ENCODE assay signal across 9 mouse cellular contexts in genomic region chr7:128462406-128462805, GRCm38 (mm10). TPM values are rescaled to one million over a fixed set of nuclear protein-coding genes. Genes with fewer than 3 reads are reported as not detected.
DNase-seq lines count a peak whose midpoint lies in the region; ATAC-seq and TF ChIP-seq lines count a peak whose summit lies in the region.
"Had no signal": no experiment of that assay in that cellular context is flagged by ENCODE, and none has a peak within 500 bp of the region (broad histone marks: within the 10 kb centered on the region; RNA-seq: fewer than 3 reads in every experiment).

No protein-coding gene starts in this region.

- H3K36me3 ChIP-seq in thymus, adult 2 months (ENCODE audit: control insufficient read depth, insufficient read depth, low read length) = no peaks in the 10 kb centered on the region
- no peaks in the 10 kb centered on the region for H3K36me3 ChIP-seq in intestine, embryonic 15.5 days

- peaks cover 3% of the 10 kb centered on the region; the same call in 1 of the 2 replicates for H3K4me1 ChIP-seq in thymus, adult 2 months (replicated peaks; ENCODE audit: control insufficient read depth, insufficient read depth, low read length)
- H3K4me1 ChIP-seq in intestine, embryonic 15.5 days (replicated peaks) = peaks cover 10% of the 10 kb centered on the region; the same call in 1 of the 2 replicates

- no peak overlapping the region for H3K4me3 ChIP-seq in thymus, adult 2 months (ENCODE audit: control insufficient read depth, insufficient read depth, low read length)
- H3K4me3 ChIP-seq in intestine, embryonic 15.5 days (replicated peaks) = peak overlapping the region; percentile 67

- no peak for TF ChIP-seq CTCF in thymus, adult 2 months (IDR thresholded peaks at IDR 0.05; ENCODE audit: borderline replicate concordance, control insufficient read depth, extremely low read depth, insufficient read depth, low read length, poor library complexity)

- H3K9me3 ChIP-seq in intestine, embryonic 15.5 days = no peaks in the 10 kb centered on the region

- peak overlapping the region; percentile 51; the same call in 1 of the 2 replicates for H3K9ac ChIP-seq in intestine, embryonic 15.5 days

- no peak for ATAC-seq in intestine, embryonic 15.5 days
- ATAC-seq in erythroid progenitor cell, adult 5-6 weeks (replicated peaks; ENCODE audit: low FRiP score, poor library complexity, severe bottlenecking) = no peak
- no peak for ATAC-seq in granulocyte monocyte progenitor cell, adult 5-6 weeks (replicated peaks; ENCODE audit: poor library complexity, severe bottlenecking)

- WGBS in thymus, adult 2 months = 74% methylated on average over 5 of the region's 5 CpGs
- WGBS in intestine, embryonic 15.5 days = 71% methylated on average over 5 of the region's 5 CpGs

- no peak overlapping the region for H3K27ac ChIP-seq in thymus, adult 2 months (ENCODE audit: control insufficient read depth, insufficient read depth, low read length)
- no peak overlapping the region for H3K27ac ChIP-seq in intestine, embryonic 15.5 days

- peak; percentile 20 for DNase-seq in cerebellum, adult 8-10 months
- DNase-seq in cerebellum, postnatal 25 days = no peak
- peak; percentile 5 to 6 for DNase-seq in thymus, postnatal 10 days (ENCODE audit: low spot score in 2 of 2)
- DNase-seq in thymus, adult 2 months = no peak
- peak; percentile 41 for DNase-seq in naive thymus-derived CD4-positive, alpha-beta T cell, adult 2 months (ENCODE audit: low read depth)

- TF ChIP-seq POLR2A in thymus, adult 2 months (IDR thresholded peaks at IDR 0.05; ENCODE audit: control insufficient read depth, extremely low read depth, insufficient read depth, low read length, poor library complexity) = no peak

- H3K27me3 ChIP-seq in thymus, adult 2 months (ENCODE audit: control insufficient read depth, insufficient read depth, low read length) = no peaks in the 10 kb centered on the region
- no peaks in the 10 kb centered on the region for H3K27me3 ChIP-seq in intestine, embryonic 15.5 days (replicated peaks)
- H3K27me3 ChIP-seq: Patski had no signal

- peak overlapping the region; percentile 86 for H3K4me2 ChIP-seq in intestine, embryonic 15.5 days (replicated peaks)

RNA-seq across cellular contexts. Expression of gene Tial1, which starts 0.9 kb away (rescaled TPM):
- polyA plus RNA-seq in thymus, adult 2 months (2012; rRNA removed) = 43.8 and 54.6 TPM in 2 replicates
- polyA plus RNA-seq in intestine, embryonic 15.5 days (2015; fragmentation: Nextera tagmentation; extraction: Ambion mirVana) = 19.9 and 24.2 TPM in 2 replicates
- 249 and 259 TPM in 2 replicates for total RNA-seq in erythroid progenitor cell, adult 5-6 weeks (2015; ENCODE audit: low replicate concordance)
- 89.1 and 150 TPM in 2 replicates for total RNA-seq in erythroid progenitor cell, adult 5-6 weeks (2017; ENCODE audit: low replicate concordance)
- total RNA-seq in granulocyte monocyte progenitor cell, adult 5-6 weeks (2014; fragmentation: Nextera tagmentation) = 157 TPM in 2 replicates
- total RNA-seq in granulocyte monocyte progenitor cell, adult 5-6 weeks (2017) = 66.7 and 68.0 TPM in 2 replicates

RNA-seq across cellular contexts. Expression of gene Rgs10, which starts 43.8 kb away (rescaled TPM):
- 62.5 and 71.8 TPM in 2 replicates for polyA plus RNA-seq in thymus, adult 2 months (2012; rRNA removed)
- 26.4 and 30.5 TPM in 2 replicates for polyA plus RNA-seq in intestine, embryonic 15.5 days (2015; fragmentation: Nextera tagmentation; extraction: Ambion mirVana)
- 43.2 and 50.1 TPM in 2 replicates for total RNA-seq in erythroid progenitor cell, adult 5-6 weeks (2015; ENCODE audit: low replicate concordance)
- 37.1 and 46.5 TPM in 2 replicates for total RNA-seq in erythroid progenitor cell, adult 5-6 weeks (2017; ENCODE audit: low replicate concordance)
- 89.9 and 96.4 TPM in 2 replicates for total RNA-seq in granulocyte monocyte progenitor cell, adult 5-6 weeks (2014; fragmentation: Nextera tagmentation)
- total RNA-seq in granulocyte monocyte progenitor cell, adult 5-6 weeks (2017) = 36.1 and 66.2 TPM in 2 replicates

Comparison
In these comparisons a context has a peak if more than half of its experiments do, and no peak if none do; other contexts are left out.
1. DNase-seq: peak in cerebellum, adult 8-10 months (single experiment), thymus, postnatal 10 days (2 of 2) and naive thymus-derived CD4-positive, alpha-beta T cell, adult 2 months (single experiment); none in cerebellum, postnatal 25 days (0 of 2) and thymus, adult 2 months (single experiment).